Mouse (Mus musculus): ENCODE results near the gene Cpsf4. TPM values are rescaled to one million over a fixed set of nuclear protein-coding genes. Genes with fewer than 3 reads are reported as not detected.
A peak's percentile ranks its signal among the peaks of the same experiment; 100 is the strongest.

Cpsf4 gene
- 35.5 and 38.5 TPM in 2 replicates for polyA plus RNA-seq (2015; fragmentation: Nextera tagmentation; extraction: Ambion mirVana)

DNA sequence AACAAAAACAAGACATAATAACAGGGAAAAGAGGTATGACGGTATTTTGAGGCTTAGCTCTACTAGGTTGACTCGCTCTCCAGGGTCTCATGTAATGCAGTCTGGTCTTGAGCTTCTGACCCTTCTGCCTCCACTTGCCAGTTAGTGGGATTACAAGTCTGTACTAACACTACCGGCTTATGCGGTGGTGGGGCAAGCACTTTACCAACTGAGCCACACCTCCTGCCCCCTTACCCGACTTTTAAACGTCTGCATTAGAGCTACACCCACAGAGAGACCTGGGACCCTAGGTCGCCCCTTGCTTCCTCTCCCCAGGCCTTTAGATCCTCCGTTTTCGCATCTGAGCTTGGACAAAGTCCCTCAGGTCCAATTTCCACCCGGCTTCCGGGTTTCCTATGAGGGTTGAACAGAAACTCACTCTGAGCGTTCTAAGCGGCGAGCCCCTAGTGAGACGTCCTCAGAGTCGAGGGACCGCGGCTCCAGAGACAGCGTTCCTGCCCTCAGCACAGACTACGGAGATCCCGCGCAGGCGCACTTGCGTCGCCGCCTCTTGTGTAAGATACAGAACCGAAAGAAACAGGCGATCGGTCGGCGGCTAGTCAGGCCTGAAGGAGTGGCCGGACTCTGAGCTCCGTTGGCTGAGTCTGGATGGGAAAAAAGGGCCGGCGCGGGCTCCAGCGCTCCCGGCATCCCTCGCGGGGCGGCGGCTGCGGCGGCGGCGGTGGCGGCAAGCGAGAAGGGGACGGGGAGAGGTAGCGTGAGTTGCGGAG, at the start of gene Cpsf4, which contains the start of gene Ptcd1:
Cpsf4 (plus strand) TSS at position 678 of the 770 bp plus-strand sequence.
Ptcd1 (minus strand) TSS at position 573 of the 770 bp plus-strand sequence.
- Histone ChIP-seq H3K27me3 (ENCODE audit: insufficient read depth, low read length) (no peaks in the 10 kb centered on the region), H3K36me3 (ENCODE audit: insufficient read depth, low read length) (0 out of 2 replicates have a peak, but pooled peaks cover 16% of the 10 kb centered on the region), H3K9ac (ENCODE audit: low read depth, low read length) (peak within 1 kb of the TSS; percentile 96), H3K27ac (peak within 1 kb of the TSS; percentile 91), H3K4me3 (replicated peaks; ENCODE audit: low read depth, low read length) (peak within 1 kb of the TSS; percentile 83), H3K4me1 (replicated peaks; ENCODE audit: insufficient read depth, low read length) (peaks cover 12% of the 10 kb centered on the region), H3K4me2 (ENCODE audit: low read length) (peak within 1 kb of the TSS; percentile 92), H3K9me3 (replicated peaks; ENCODE audit: low read length) (no peaks in the 10 kb centered on the region)
- DNase-seq (ENCODE audit: low spot score) (peak; percentile 99), ATAC-seq (replicated peaks; ENCODE audit: low FRiP score, low read depth) (peak; percentile 92)
- under 1% methylated on average over 48 of the region's 51 CpGs for WGBS
- no peak for TF ChIP-seq CTCF (IDR thresholded peaks at IDR 0.05; ENCODE audit: low read depth)

DNA sequence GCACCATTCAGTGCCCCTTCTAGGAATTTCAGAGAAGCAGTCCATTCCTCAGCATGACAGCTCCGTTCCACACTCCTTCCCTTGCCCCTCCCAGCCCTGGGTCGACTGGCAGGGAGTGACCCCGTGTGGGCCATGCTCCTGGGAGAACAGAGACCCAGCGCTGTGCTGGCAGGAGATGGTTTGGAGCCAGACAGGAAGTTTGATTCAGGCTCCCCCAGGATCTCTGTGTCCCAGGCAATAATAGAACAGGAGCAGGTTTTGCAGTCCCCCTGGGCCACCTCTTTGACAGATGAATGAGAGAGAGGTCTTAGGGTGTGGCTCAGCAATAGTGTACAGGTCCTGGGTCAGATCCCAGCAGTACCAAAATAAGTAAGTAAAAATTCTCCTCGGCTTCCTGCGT, 49.0 kb upstream of the Cpsf4 start:
- ATAC-seq (replicated peaks; ENCODE audit: low FRiP score, low read depth) (no peak), DNase-seq (ENCODE audit: low spot score) (peak; percentile 19)
- Histone ChIP-seq H3K4me2 (ENCODE audit: low read length) (no peak overlapping the region), H3K27ac (no peak overlapping the region), H3K36me3 (ENCODE audit: insufficient read depth, low read length) (0 out of 2 replicates have a peak, but pooled peaks cover 1% of the 10 kb centered on the region), H3K9me3 (replicated peaks; ENCODE audit: low read length) (no peaks in the 10 kb centered on the region), H3K9ac (ENCODE audit: low read depth, low read length) (no peak overlapping the region), H3K4me1 (replicated peaks; ENCODE audit: insufficient read depth, low read length) (peaks cover 7% of the 10 kb centered on the region), H3K27me3 (ENCODE audit: insufficient read depth, low read length) (no peaks in the 10 kb centered on the region), H3K4me3 (replicated peaks; ENCODE audit: low read depth, low read length) (no peak overlapping the region)
- WGBS = 33% methylated on average over 6 of the region's 6 CpGs
- TF ChIP-seq CTCF (IDR thresholded peaks at IDR 0.05; ENCODE audit: low read depth) = no peak

DNA sequence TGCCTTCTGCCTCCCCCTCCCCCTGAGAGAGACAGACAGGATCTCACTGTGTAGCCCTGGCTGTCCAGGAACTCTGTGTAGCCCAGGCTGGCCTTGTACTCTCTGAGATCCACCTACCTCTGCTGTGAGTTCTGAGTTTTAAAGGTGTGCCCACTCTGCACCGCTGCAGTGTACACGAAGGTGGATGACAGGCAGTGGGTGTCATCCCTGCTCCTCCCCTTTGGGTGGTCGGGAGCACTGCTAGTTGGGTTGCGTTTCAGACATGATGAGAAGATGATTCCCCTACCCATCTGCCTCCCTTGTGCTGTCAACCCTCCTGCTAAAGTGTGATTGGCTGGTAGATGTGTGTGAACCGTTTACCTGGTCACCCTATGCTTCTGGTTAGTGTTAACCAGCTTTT, 48.6 kb upstream of the Cpsf4 start:
- H3K4me1 ChIP-seq (replicated peaks; ENCODE audit: insufficient read depth, low read length) = peaks cover 7% of the 10 kb centered on the region
- DNase-seq (ENCODE audit: low spot score) (no peak), ATAC-seq (replicated peaks; ENCODE audit: low FRiP score, low read depth) (no peak)
- no peak overlapping the region for H3K4me2 ChIP-seq (ENCODE audit: low read length)
- H3K4me3 ChIP-seq (replicated peaks; ENCODE audit: low read depth, low read length) = no peak overlapping the region
- no peaks in the 10 kb centered on the region for H3K27me3 ChIP-seq (ENCODE audit: insufficient read depth, low read length)
- H3K9me3 ChIP-seq (replicated peaks; ENCODE audit: low read length) = no peaks in the 10 kb centered on the region
- no peak overlapping the region for H3K27ac ChIP-seq
- 0 out of 2 replicates have a peak, but pooled peaks cover 4% of the 10 kb centered on the region for H3K36me3 ChIP-seq (ENCODE audit: insufficient read depth, low read length)
- no peak overlapping the region for H3K9ac ChIP-seq (ENCODE audit: low read depth, low read length)
- TF ChIP-seq CTCF (IDR thresholded peaks at IDR 0.05; ENCODE audit: low read depth) = no peak
- WGBS = 91% methylated on average over 5 of the region's 5 CpGs

DNA sequence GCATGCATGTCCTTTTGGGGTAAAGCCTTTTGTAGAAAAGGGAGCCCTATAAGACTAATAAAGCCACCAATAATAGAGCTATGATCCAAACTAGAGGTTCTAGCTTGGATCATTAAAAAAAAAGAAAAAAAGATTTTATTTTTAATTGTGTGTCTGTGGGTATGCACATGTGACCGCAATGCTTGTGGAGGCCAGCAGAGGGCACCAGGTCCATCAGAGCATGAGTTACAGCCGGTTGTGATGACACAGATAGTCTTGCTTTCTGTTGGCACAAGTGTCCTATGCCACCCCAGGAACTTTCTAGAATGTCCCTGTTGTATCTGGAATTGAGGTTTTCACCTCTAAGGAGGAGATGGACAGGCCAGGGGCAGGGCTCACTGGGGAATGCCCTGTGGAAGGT, 47.6 kb upstream of the Cpsf4 start:
- no peaks in the 10 kb centered on the region for H3K9me3 ChIP-seq (replicated peaks; ENCODE audit: low read length)
- 98% methylated on average over 2 of the region's 2 CpGs for WGBS

DNA sequence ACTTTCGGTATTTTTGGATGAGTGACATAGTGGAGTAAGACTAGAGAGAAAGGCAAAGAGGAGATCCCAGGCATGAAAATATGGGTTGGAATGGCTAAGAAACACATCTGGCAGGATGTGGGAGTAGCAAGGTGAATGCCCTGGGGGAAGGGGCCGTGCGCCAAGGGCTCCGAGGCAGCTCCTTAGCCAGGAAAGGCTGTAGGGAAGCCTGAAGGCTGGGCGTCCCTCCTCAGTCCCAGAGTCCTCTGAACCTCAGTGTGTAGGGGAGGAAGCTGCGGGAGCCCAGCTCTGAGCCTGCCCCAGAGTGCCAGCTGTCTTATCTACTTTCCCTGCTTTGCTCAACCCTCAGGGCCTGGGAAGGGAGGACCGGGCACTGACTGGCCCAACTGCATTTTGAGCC, 46.1 kb upstream of the Cpsf4 start:
- Histone ChIP-seq H3K27ac (no peak overlapping the region), H3K36me3 (ENCODE audit: insufficient read depth, low read length) (peaks cover 26% of the 10 kb centered on the region), H3K4me1 (replicated peaks; ENCODE audit: insufficient read depth, low read length) (peaks cover 7% of the 10 kb centered on the region), H3K4me3 (replicated peaks; ENCODE audit: low read depth, low read length) (no peak overlapping the region), H3K27me3 (ENCODE audit: insufficient read depth, low read length) (no peaks in the 10 kb centered on the region), H3K4me2 (ENCODE audit: low read length) (no peak overlapping the region), H3K9me3 (replicated peaks; ENCODE audit: low read length) (no peaks in the 10 kb centered on the region), H3K9ac (ENCODE audit: low read depth, low read length) (no peak overlapping the region)
- ATAC-seq (replicated peaks; ENCODE audit: low FRiP score, low read depth) = no peak
- 30% methylated on average over 7 of the region's 7 CpGs for WGBS
- peak; percentile 16 for DNase-seq (ENCODE audit: low spot score)
- no peak for TF ChIP-seq CTCF (IDR thresholded peaks at IDR 0.05; ENCODE audit: low read depth)

More for the DNA sequence above, 47.6 kb upstream of the Cpsf4 start:
- Histone ChIP-seq H3K36me3 (ENCODE audit: insufficient read depth, low read length) (peaks cover 13% of the 10 kb centered on the region), H3K9ac (ENCODE audit: low read depth, low read length) (no peak overlapping the region), H3K27ac (no peak overlapping the region), H3K27me3 (ENCODE audit: insufficient read depth, low read length) (no peaks in the 10 kb centered on the region), H3K4me1 (replicated peaks; ENCODE audit: insufficient read depth, low read length) (peaks cover 7% of the 10 kb centered on the region), H3K4me3 (replicated peaks; ENCODE audit: low read depth, low read length) (no peak overlapping the region), H3K4me2 (ENCODE audit: low read length) (no peak overlapping the region)
- peak; percentile 48; the same call in 1 of the 2 replicates for TF ChIP-seq CTCF (IDR thresholded peaks at IDR 0.05; ENCODE audit: low read depth)
- DNase-seq (ENCODE audit: low spot score) (no peak), ATAC-seq (replicated peaks; ENCODE audit: low FRiP score, low read depth) (no peak)

DNA sequence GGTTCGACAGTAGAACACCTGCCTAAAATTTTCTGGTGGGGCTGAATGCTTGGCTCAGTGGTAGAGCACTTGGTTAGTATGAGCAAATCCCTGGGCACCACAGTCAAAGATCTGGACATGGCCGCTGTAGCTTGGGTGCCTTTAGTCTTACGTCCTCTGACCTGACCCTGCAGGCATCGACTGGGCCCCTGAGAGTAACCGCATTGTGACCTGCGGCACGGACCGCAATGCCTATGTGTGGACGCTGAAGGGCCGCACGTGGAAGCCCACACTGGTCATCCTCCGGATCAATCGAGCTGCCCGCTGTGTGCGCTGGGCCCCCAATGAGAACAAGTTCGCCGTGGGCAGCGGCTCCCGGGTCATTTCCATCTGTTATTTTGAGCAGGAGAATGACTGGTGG, 43.6 kb upstream of the Cpsf4 start:
- peaks cover 7% of the 10 kb centered on the region for H3K4me1 ChIP-seq (replicated peaks; ENCODE audit: insufficient read depth, low read length)
- no peak for TF ChIP-seq CTCF (IDR thresholded peaks at IDR 0.05; ENCODE audit: low read depth)
- 91% methylated on average over 19 of the region's 19 CpGs for WGBS
- no peaks in the 10 kb centered on the region for H3K27me3 ChIP-seq (ENCODE audit: insufficient read depth, low read length)
- no peak for ATAC-seq (replicated peaks; ENCODE audit: low FRiP score, low read depth)
- no peak overlapping the region for H3K27ac ChIP-seq
- no peaks in the 10 kb centered on the region for H3K9me3 ChIP-seq (replicated peaks; ENCODE audit: low read length)
- no peak overlapping the region for H3K4me3 ChIP-seq (replicated peaks; ENCODE audit: low read depth, low read length)
- H3K4me2 ChIP-seq (ENCODE audit: low read length) = no peak overlapping the region
- no peak overlapping the region for H3K9ac ChIP-seq (ENCODE audit: low read depth, low read length)
- no peak for DNase-seq (ENCODE audit: low spot score)
- peaks cover 44% of the 10 kb centered on the region for H3K36me3 ChIP-seq (ENCODE audit: insufficient read depth, low read length)
